Mouse (Mus musculus) left cerebral cortex, postnatal 4 days (tissue): ENCODE results near the gene Rps18. TPM values are rescaled to one million over a fixed set of nuclear protein-coding genes. Genes with fewer than 3 reads are reported as not detected.
"Not testable (repeated sequence)": the region's sequence is repeated elsewhere in the genome, so short reads cannot be mapped to it uniquely, and the experiment has no call there.

Experiments used
- DNase-seq: peaks from one replicate; pipeline ENCODE4 v3.0.0-alpha.2; 2022
- intact Hi-C: fragments of 180-260 bp; cut with DNase I; formaldehyde crosslinking; loops from one replicate; pipeline ENCODE4 v1.15.1; 2025
- total RNA-seq, 2 experiments: library from RNA; stranded (reverse); gene quantifications; 2 replicates each; pipeline ENCODE4 v1.2.3; 2021

Rps18 gene
- total RNA-seq = 100 to 1,000 TPM; 557 to 591 TPM

- peak; percentile 94 for DNase-seq
- intact Hi-C loops = loop anchor here (5.0 kb wide), 1 partner anchor 67 kb away; the partner anchor contains the start of gene Ring1
These were observed at the start of gene Rps18, which contains the start of gene Vps52 for GRCm38 (mm10) chr17:33955555-33956214. TSS of gene Rps18 (minus strand) at chr17:33956001. TSS of gene Vps52 (plus strand) at chr17:33955812.

- DNase-seq = peak; percentile 47
- intact Hi-C loops = no loop called here
These were observed 47.6 kb upstream of the Rps18 start for GRCm38 (mm10) chr17:34003426-34003825.

- intact Hi-C loops, DNase-seq: not testable (repeated sequence)
These were observed 45.0 kb upstream of the Rps18 start for GRCm38 (mm10) chr17:34000796-34001195.

GRCm38 (mm10) chr17:34000150-34000537 lies 44.3 kb upstream of the Rps18 start, which contains the start of gene H2-K1:
TSS of gene H2-K1 (minus strand) at chr17:34000347.
- intact Hi-C loops = no loop called here
- peak; percentile 60 for DNase-seq

- intact Hi-C loops = loop anchor here (5.0 kb wide), 1 partner anchor 1293 kb away; no protein-coding TSS in a partner anchor
- DNase-seq = no peak
These were observed 43.7 kb upstream of the Rps18 start for GRCm38 (mm10) chr17:33999341-34000149.

- intact Hi-C loops = loop anchor here (5.0 kb wide), 1 partner anchor 1294 kb away; no protein-coding TSS in a partner anchor
- not testable (repeated sequence) for DNase-seq
These were observed 42.9 kb upstream of the Rps18 start for GRCm38 (mm10) chr17:33998697-33999096.

GRCm38 (mm10) chr17:33997025-33997424 lies 41.2 kb upstream of the Rps18 start:
- DNase-seq = not testable (repeated sequence)
- intact Hi-C loops = loop anchor here (5.0 kb wide), 1 partner anchor 1295 kb away; no protein-coding TSS in a partner anchor

GRCm38 (mm10) chr17:33995651-33996050 lies 39.9 kb upstream of the Rps18 start:
- no peak for DNase-seq
- intact Hi-C loops = loop anchor here (2.0 to 5.0 kb wide), 2 partner anchors 1271 to 1297 kb away; no protein-coding TSS in a partner anchor

GRCm38 (mm10) chr17:33994959-33995358 lies 39.2 kb upstream of the Rps18 start:
- intact Hi-C loops = loop anchor here (2.0 to 5.0 kb wide), 2 partner anchors 1272 to 1297 kb away; no protein-coding TSS in a partner anchor
- DNase-seq = no peak

GRCm38 (mm10) chr17:33991788-33992664 lies 36.2 kb upstream of the Rps18 start:
- intact Hi-C loops = no loop called here
- DNase-seq = peak; percentile 59

GRCm38 (mm10) chr17:33982136-33982535 lies 26.3 kb upstream of the Rps18 start:
- intact Hi-C loops = not testable (repeated sequence)
- peak; percentile 68 for DNase-seq

- peak; percentile 91 for DNase-seq
- intact Hi-C loops = not testable (repeated sequence)
These were observed 25.6 kb upstream of the Rps18 start for GRCm38 (mm10) chr17:33981192-33981909.

- DNase-seq = no peak
- intact Hi-C loops = no loop called here
These were observed 24.6 kb upstream of the Rps18 start for GRCm38 (mm10) chr17:33980181-33981035.

GRCm38 (mm10) chr17:33979512-33980050 lies 23.8 kb upstream of the Rps18 start:
- intact Hi-C loops = no loop called here
- DNase-seq = no peak

GRCm38 (mm10) chr17:33978631-33979031 lies 22.8 kb upstream of the Rps18 start:
- no peak for DNase-seq
- intact Hi-C loops = no loop called here

- intact Hi-C loops = no loop called here
- DNase-seq = no peak
These were observed 22.2 kb upstream of the Rps18 start for GRCm38 (mm10) chr17:33977861-33978557.

- DNase-seq = no peak
- intact Hi-C loops = loop anchor here (5.0 kb wide), 1 partner anchor 1299 kb away; no protein-coding TSS in a partner anchor
These were observed 17.8 kb upstream of the Rps18 start for GRCm38 (mm10) chr17:33973572-33973971.

- intact Hi-C loops = loop anchor here (5.0 kb wide), 1 partner anchor 1300 kb away; no protein-coding TSS in a partner anchor
- DNase-seq = no peak
These were observed 16.9 kb upstream of the Rps18 start for GRCm38 (mm10) chr17:33972691-33973090.
